Mouse (Mus musculus) hindbrain, embryonic 15.5 days (tissue): ENCODE measurements at regions not wholly inside any gene's neighbourhood (a gene's known extent, or its start where the extent isn't known, plus 50 kb on each side); places are given as distances from the start of the nearest gene placed in this dataset.

Source experiments
- ATAC-seq: fragments of 200-750 bp; cut with Nextera tagmentation; 2 replicates; pipeline ENCODE4 v1.8.0; 2017; ENCODE audit warnings: low read depth, moderate number of reproducible peaks, moderate TSS enrichment; ENCODE audit not compliant: low FRiP score
- H3K27ac ChIP-seq: fragments of 300-500 bp; sonication (generic); replicated peaks from 2 replicates; pipeline ENCODE4 v1.5.1; 2015; ENCODE audit warnings: mild to moderate bottlenecking, inconsistent platforms
- H3K27me3 ChIP-seq: fragments of 300-500 bp; sonication (generic); 2 replicates; pipeline ENCODE4 v1.6.1; 2015; ENCODE audit warnings: control low read depth, inconsistent platforms
- H3K36me3 ChIP-seq: fragments of 300-500 bp; sonication (generic); 2 replicates; pipeline ENCODE4 v1.6.1; 2015; ENCODE audit warnings: control low read depth, inconsistent platforms
- H3K4me1 ChIP-seq: fragments of 300-500 bp; sonication (generic); replicated peaks from 2 replicates; pipeline ENCODE4 v1.6.1; 2015; ENCODE audit warnings: control low read depth, inconsistent platforms
- H3K4me2 ChIP-seq: fragments of 300-500 bp; sonication (generic); 2 replicates; pipeline ENCODE4 v1.6.1; 2015; ENCODE audit warnings: moderate library complexity, mild to moderate bottlenecking, inconsistent platforms
- H3K4me3 ChIP-seq: fragments of 300-500 bp; sonication (generic); 2 replicates; pipeline ENCODE4 v1.5.1; 2015; ENCODE audit warnings: mild to moderate bottlenecking, inconsistent platforms
- H3K9ac ChIP-seq: fragments of 300-500 bp; sonication (generic); 2 replicates; pipeline ENCODE4 v1.6.1; 2015; ENCODE audit warnings: inconsistent platforms
- H3K9me3 ChIP-seq: fragments of 300-500 bp; sonication (generic); 2 replicates; pipeline ENCODE4 v1.6.1; 2016; ENCODE audit warnings: control low read depth, inconsistent platforms
- WGBS: fragments of 180-500 bp; shearing (Covaris S2); methylation state at CpG from one replicate; pipeline ENCODE4 v1.1.7; 2015; 5-methylcytosine and 5-hydroxymethylcytosine counted together

- H3K27ac ChIP-seq, result no peak overlapping the region
- no peak overlapping the region for H3K4me2 ChIP-seq
- no peaks in the 10 kb centered on the region for H3K4me1 ChIP-seq
- no peak overlapping the region for H3K4me3 ChIP-seq
- no peaks in the 10 kb centered on the region for H3K36me3 ChIP-seq
- H3K9me3 ChIP-seq, result no peaks in the 10 kb centered on the region
- WGBS, result 89% methylated on average over 5 of the region's 5 CpGs
- no peaks in the 10 kb centered on the region for H3K27me3 ChIP-seq
- no peak for ATAC-seq
- H3K9ac ChIP-seq, result no peak overlapping the region
Observed at GRCm38 (mm10) chr4:10155705-10156390, 718.5 kb upstream of the 2610301B20Rik start.

- H3K4me3 ChIP-seq, result no peak overlapping the region
- no peak overlapping the region for H3K9ac ChIP-seq
- 87% methylated on average over 3 of the region's 3 CpGs for WGBS
- H3K4me2 ChIP-seq, result no peak overlapping the region
- H3K36me3 ChIP-seq, result no peaks in the 10 kb centered on the region
- H3K9me3 ChIP-seq, result no peaks in the 10 kb centered on the region
- ATAC-seq, result no peak
- no peak overlapping the region for H3K27ac ChIP-seq
- H3K27me3 ChIP-seq, result no peaks in the 10 kb centered on the region
- no peaks in the 10 kb centered on the region for H3K4me1 ChIP-seq
Observed at GRCm38 (mm10) chr4:10189896-10190295, 684.4 kb upstream of the 2610301B20Rik start.

- Histone ChIP-seq H3K36me3 (no peaks in the 10 kb centered on the region), H3K9ac (no peak overlapping the region), H3K27me3 (no peaks in the 10 kb centered on the region), H3K4me2 (no peak overlapping the region), H3K27ac (no peak overlapping the region), H3K4me1 (no peaks in the 10 kb centered on the region), H3K4me3 (no peak overlapping the region), H3K9me3 (no peaks in the 10 kb centered on the region)
- WGBS, result 88% methylated on average over 1 of the region's 1 CpGs
- ATAC-seq, result no peak
Observed at GRCm38 (mm10) chr4:10197245-10197943, 676.9 kb upstream of the 2610301B20Rik start.

- Histone ChIP-seq H3K27ac (no peak overlapping the region), H3K4me3 (no peak overlapping the region), H3K27me3 (no peaks in the 10 kb centered on the region), H3K9ac (no peak overlapping the region), H3K4me2 (no peak overlapping the region), H3K36me3 (no peaks in the 10 kb centered on the region), H3K9me3 (no peaks in the 10 kb centered on the region), H3K4me1 (no peaks in the 10 kb centered on the region)
- 58% methylated on average over 3 of the region's 3 CpGs for WGBS
- no peak for ATAC-seq
Observed at GRCm38 (mm10) chr4:10201835-10202234, 672.5 kb upstream of the 2610301B20Rik start.

- 80% methylated on average over 1 of the region's 1 CpGs for WGBS
Observed at GRCm38 (mm10) chr4:10204224-10204623, 670.1 kb upstream of the 2610301B20Rik start.

GRCm38 (mm10) chr4:10209324-10209923 lies 664.9 kb upstream of the 2610301B20Rik start:
- H3K9me3 ChIP-seq, result no peaks in the 10 kb centered on the region
- H3K4me3 ChIP-seq, result no peak overlapping the region
- WGBS, result 66% methylated on average over 4 of the region's 4 CpGs
- H3K9ac ChIP-seq, result no peak overlapping the region
- H3K27me3 ChIP-seq, result no peaks in the 10 kb centered on the region
- no peak overlapping the region for H3K4me2 ChIP-seq
- no peaks in the 10 kb centered on the region for H3K4me1 ChIP-seq
- no peak overlapping the region for H3K27ac ChIP-seq
- H3K36me3 ChIP-seq, result no peaks in the 10 kb centered on the region
- 0 out of 2 replicates have a peak, but pooled peaks have one; percentile 27 for ATAC-seq

More at GRCm38 (mm10) chr4:10204224-10204623, 670.1 kb upstream of the 2610301B20Rik start:
- Histone ChIP-seq H3K9me3 (no peaks in the 10 kb centered on the region), H3K36me3 (no peaks in the 10 kb centered on the region), H3K27ac (no peak overlapping the region), H3K4me1 (no peaks in the 10 kb centered on the region), H3K27me3 (no peaks in the 10 kb centered on the region), H3K4me2 (no peak overlapping the region), H3K9ac (no peak overlapping the region), H3K4me3 (no peak overlapping the region)
- no peak for ATAC-seq

GRCm38 (mm10) chr4:10211303-10211702 lies 663.0 kb upstream of the 2610301B20Rik start:
- no peaks in the 10 kb centered on the region for H3K9me3 ChIP-seq
- no peak overlapping the region for H3K27ac ChIP-seq
- no peak overlapping the region for H3K4me2 ChIP-seq
- H3K9ac ChIP-seq, result no peak overlapping the region
- no peaks in the 10 kb centered on the region for H3K4me1 ChIP-seq
- H3K4me3 ChIP-seq, result no peak overlapping the region
- 87% methylated on average over 4 of the region's 4 CpGs for WGBS
- H3K27me3 ChIP-seq, result no peaks in the 10 kb centered on the region
- ATAC-seq, result no peak
- H3K36me3 ChIP-seq, result no peaks in the 10 kb centered on the region

GRCm38 (mm10) chr4:10235324-10235723 lies 639.0 kb upstream of the 2610301B20Rik start:
- H3K4me3 ChIP-seq, result no peak overlapping the region
- WGBS, result 93% methylated on average over 5 of the region's 5 CpGs
- H3K36me3 ChIP-seq, result no peaks in the 10 kb centered on the region

GRCm38 (mm10) chr4:10242117-10242516 lies 632.2 kb upstream of the 2610301B20Rik start:
- WGBS, result 85% methylated on average over 4 of the region's 4 CpGs
- no peak overlapping the region for H3K27ac ChIP-seq
- H3K4me3 ChIP-seq, result no peak overlapping the region
- H3K4me2 ChIP-seq, result no peak overlapping the region
- no peaks in the 10 kb centered on the region for H3K36me3 ChIP-seq
- ATAC-seq, result no peak
- no peaks in the 10 kb centered on the region for H3K4me1 ChIP-seq
- H3K27me3 ChIP-seq, result no peaks in the 10 kb centered on the region
- no peak overlapping the region for H3K9ac ChIP-seq
- no peaks in the 10 kb centered on the region for H3K9me3 ChIP-seq

More at GRCm38 (mm10) chr4:10235324-10235723, 639.0 kb upstream of the 2610301B20Rik start:
- H3K9me3 ChIP-seq, result no peaks in the 10 kb centered on the region
- H3K4me2 ChIP-seq, result no peak overlapping the region
- H3K27ac ChIP-seq, result no peak overlapping the region
- no peak overlapping the region for H3K9ac ChIP-seq
- H3K4me1 ChIP-seq, result no peaks in the 10 kb centered on the region
- ATAC-seq, result no peak
- H3K27me3 ChIP-seq, result no peaks in the 10 kb centered on the region

- Histone ChIP-seq H3K36me3 (no peaks in the 10 kb centered on the region), H3K27ac (no peak overlapping the region), H3K9me3 (no peaks in the 10 kb centered on the region), H3K4me3 (no peak overlapping the region), H3K9ac (no peak overlapping the region), H3K27me3 (no peaks in the 10 kb centered on the region), H3K4me1 (no peaks in the 10 kb centered on the region), H3K4me2 (no peak overlapping the region)
- ATAC-seq, result no peak
- 80% methylated on average over 2 of the region's 2 CpGs for WGBS
Observed at GRCm38 (mm10) chr4:10242909-10243308, 631.4 kb upstream of the 2610301B20Rik start.

GRCm38 (mm10) chr4:10254029-10254690 lies 620.1 kb upstream of the 2610301B20Rik start:
- Histone ChIP-seq H3K36me3 (no peaks in the 10 kb centered on the region), H3K4me2 (no peak overlapping the region), H3K4me3 (no peak overlapping the region), H3K9ac (no peak overlapping the region), H3K27me3 (no peaks in the 10 kb centered on the region), H3K9me3 (no peaks in the 10 kb centered on the region), H3K4me1 (no peaks in the 10 kb centered on the region), H3K27ac (no peak overlapping the region)
- no peak for ATAC-seq
- 68% methylated on average over 6 of the region's 6 CpGs for WGBS

GRCm38 (mm10) chr4:10257537-10257936 lies 616.8 kb upstream of the 2610301B20Rik start:
- H3K36me3 ChIP-seq, result no peaks in the 10 kb centered on the region
- H3K27me3 ChIP-seq, result no peaks in the 10 kb centered on the region
- no peak overlapping the region for H3K9ac ChIP-seq
- ATAC-seq, result no peak
- no peaks in the 10 kb centered on the region for H3K9me3 ChIP-seq
- 71% methylated on average over 4 of the region's 4 CpGs for WGBS
- no peak overlapping the region for H3K27ac ChIP-seq
- no peak overlapping the region for H3K4me3 ChIP-seq
- H3K4me1 ChIP-seq, result no peaks in the 10 kb centered on the region
- H3K4me2 ChIP-seq, result no peak overlapping the region
